Comparison of ENCODE assay signal across 9 mouse cellular contexts in the genomic region with DNA sequence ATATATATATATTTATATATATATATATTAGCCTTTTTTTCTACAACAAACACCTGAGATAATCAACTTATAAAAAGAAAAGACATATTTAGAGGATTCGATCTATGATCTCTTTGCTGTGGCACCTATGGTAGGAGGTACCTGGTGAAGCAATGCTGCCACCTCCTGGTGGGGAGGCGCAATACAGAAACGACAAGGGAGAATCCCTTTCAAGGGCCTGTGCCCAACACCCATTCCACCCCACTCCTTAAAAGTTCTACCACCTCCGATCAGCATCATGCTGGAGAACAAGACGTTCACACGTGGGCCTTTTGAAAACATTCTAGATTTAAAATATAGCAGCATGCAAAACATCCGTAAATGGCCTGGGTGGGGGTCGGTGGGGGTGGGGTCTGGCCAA.
DNase-seq lines count a peak whose midpoint lies in the region; ATAC-seq lines count a peak whose summit lies in the region.
"Had no signal": no experiment of that assay in that cellular context is flagged by ENCODE, and none has a peak within 500 bp of the region (broad histone marks: within the 10 kb centered on the region; RNA-seq: fewer than 3 reads in every experiment).

No protein-coding gene starts in this region.

- no peak overlapping the region for H3K4me3 ChIP-seq in intestine, embryonic 14.5 days (ENCODE audit: low read depth, low read length)
- H3K4me3 ChIP-seq in intestine, embryonic 16.5 days (ENCODE audit: low read length): no peak overlapping the region
- H3K4me3 ChIP-seq in embryonic facial prominence, embryonic 10.5 days: no peak overlapping the region
- H3K4me3 ChIP-seq in hindbrain, embryonic 11.5 days (ENCODE audit: low read depth, low read length): no peak overlapping the region
- no peak overlapping the region for H3K4me3 ChIP-seq in midbrain, embryonic 12.5 days
- H3K4me3 ChIP-seq: limb, embryonic 15.5 days had no signal

- ATAC-seq in intestine, embryonic 14.5 days (replicated peaks; ENCODE audit: low FRiP score, low TSS enrichment, low read depth): no peak; the same call in 1 of the 2 replicates
- no peak for ATAC-seq in intestine, embryonic 16.5 days
- ATAC-seq in hindbrain, embryonic 11.5 days (ENCODE audit: low FRiP score): peak; percentile 64; the same call in 1 of the 2 replicates
- peak; percentile 84 for ATAC-seq in midbrain, embryonic 12.5 days (ENCODE audit: low FRiP score, low read depth)

- H3K4me2 ChIP-seq in intestine, embryonic 14.5 days (ENCODE audit: low read length): no peak overlapping the region
- H3K4me2 ChIP-seq in intestine, embryonic 16.5 days (ENCODE audit: low read depth, low read length): no peak overlapping the region
- H3K4me2 ChIP-seq in hindbrain, embryonic 11.5 days (replicated peaks; ENCODE audit: low read depth, low read length): no peak overlapping the region
- no peak overlapping the region for H3K4me2 ChIP-seq in midbrain, embryonic 12.5 days (replicated peaks)
- H3K4me2 ChIP-seq: limb, embryonic 15.5 days had no signal

- H3K27ac ChIP-seq in intestine, embryonic 14.5 days (ENCODE audit: low read depth): no peak overlapping the region
- no peak overlapping the region for H3K27ac ChIP-seq in intestine, embryonic 16.5 days (ENCODE audit: low read length)
- H3K27ac ChIP-seq in embryonic facial prominence, embryonic 10.5 days (replicated peaks): no peak overlapping the region
- no peak overlapping the region for H3K27ac ChIP-seq in hindbrain, embryonic 11.5 days (ENCODE audit: low read depth, low read length)
- H3K27ac ChIP-seq in midbrain, embryonic 12.5 days (replicated peaks): no peak overlapping the region
- H3K27ac ChIP-seq: limb, embryonic 15.5 days had no signal

- peak; percentile 64 for DNase-seq in intestine, embryonic 14.5 days (ENCODE audit: low spot score)
- DNase-seq in adipocyte (ENCODE audit: low spot score): peak; percentile 73
- peak; percentile 74 for DNase-seq in embryonic facial prominence, embryonic 10.5 days (ENCODE audit: low spot score)
- peak; percentile 81 for DNase-seq in hindbrain, embryonic 11.5 days (ENCODE audit: low spot score)
- peak; percentile 45 to 61 for DNase-seq in layer of hippocampus, postnatal 10 days (ENCODE audit: low spot score in 2 of 2)
- DNase-seq in urinary bladder, adult 2 months (ENCODE audit: low spot score): peak; percentile 31

- H3K9ac ChIP-seq in intestine, embryonic 14.5 days (ENCODE audit: low read length): no peak overlapping the region
- H3K9ac ChIP-seq in intestine, embryonic 16.5 days (ENCODE audit: low read depth, low read length): no peak overlapping the region
- H3K9ac ChIP-seq in hindbrain, embryonic 11.5 days (ENCODE audit: low read depth, low read length): no peak overlapping the region
- no peak overlapping the region for H3K9ac ChIP-seq in midbrain, embryonic 12.5 days (replicated peaks)
- H3K9ac ChIP-seq: limb, embryonic 15.5 days had no signal

- 0 out of 2 replicates have a peak, but pooled peaks cover 3% of the 10 kb centered on the region for H3K4me1 ChIP-seq in intestine, embryonic 14.5 days (replicated peaks; ENCODE audit: control insufficient read depth, insufficient read depth, low read length)
- no peaks in the 10 kb centered on the region for H3K4me1 ChIP-seq in intestine, embryonic 16.5 days (ENCODE audit: control insufficient read depth, insufficient read depth, low read length)
- peaks cover 10% of the 10 kb centered on the region for H3K4me1 ChIP-seq in embryonic facial prominence, embryonic 10.5 days
- no peaks in the 10 kb centered on the region for H3K4me1 ChIP-seq in hindbrain, embryonic 11.5 days (replicated peaks; ENCODE audit: control insufficient read depth, insufficient read depth, low read length)
- no peaks in the 10 kb centered on the region for H3K4me1 ChIP-seq in midbrain, embryonic 12.5 days
- H3K4me1 ChIP-seq: limb, embryonic 15.5 days had no signal

- H3K36me3 ChIP-seq in intestine, embryonic 14.5 days (ENCODE audit: control insufficient read depth, insufficient read depth, low read length): no peaks in the 10 kb centered on the region
- no peaks in the 10 kb centered on the region for H3K36me3 ChIP-seq in intestine, embryonic 16.5 days (ENCODE audit: control insufficient read depth, insufficient read depth, low read length)
- no peaks in the 10 kb centered on the region for H3K36me3 ChIP-seq in embryonic facial prominence, embryonic 10.5 days (replicated peaks)
- H3K36me3 ChIP-seq in hindbrain, embryonic 11.5 days (ENCODE audit: control insufficient read depth, insufficient read depth, low read length): no peaks in the 10 kb centered on the region
- H3K36me3 ChIP-seq in midbrain, embryonic 12.5 days: no peaks in the 10 kb centered on the region
- H3K36me3 ChIP-seq: limb, embryonic 15.5 days had no signal

- H3K9me3 ChIP-seq in intestine, embryonic 14.5 days (ENCODE audit: control insufficient read depth, low read length): no peaks in the 10 kb centered on the region
- H3K9me3 ChIP-seq in intestine, embryonic 16.5 days (ENCODE audit: control insufficient read depth, low read length): no peaks in the 10 kb centered on the region
- H3K9me3 ChIP-seq in embryonic facial prominence, embryonic 10.5 days: no peaks in the 10 kb centered on the region
- no peaks in the 10 kb centered on the region for H3K9me3 ChIP-seq in hindbrain, embryonic 11.5 days (ENCODE audit: control insufficient read depth, low read length)
- H3K9me3 ChIP-seq in midbrain, embryonic 12.5 days: no peaks in the 10 kb centered on the region
- H3K9me3 ChIP-seq: limb, embryonic 15.5 days had no signal

- H3K27me3 ChIP-seq in intestine, embryonic 14.5 days (replicated peaks; ENCODE audit: control insufficient read depth, insufficient read depth, low read length): no peaks in the 10 kb centered on the region
- H3K27me3 ChIP-seq in intestine, embryonic 16.5 days (replicated peaks; ENCODE audit: control insufficient read depth, insufficient read depth, low read length): no peaks in the 10 kb centered on the region
- no peaks in the 10 kb centered on the region for H3K27me3 ChIP-seq in embryonic facial prominence, embryonic 10.5 days (replicated peaks; ENCODE audit: low read depth, poor library complexity, severe bottlenecking)
- H3K27me3 ChIP-seq in hindbrain, embryonic 11.5 days (ENCODE audit: control insufficient read depth, insufficient read depth, low read length): no peaks in the 10 kb centered on the region
- no peaks in the 10 kb centered on the region for H3K27me3 ChIP-seq in midbrain, embryonic 12.5 days
- H3K27me3 ChIP-seq: limb, embryonic 15.5 days had no signal

- 27% methylated on average over 8 of the region's 8 CpGs for WGBS in intestine, embryonic 14.5 days
- 32% methylated on average over 8 of the region's 8 CpGs for WGBS in intestine, embryonic 16.5 days
- WGBS in embryonic facial prominence, embryonic 10.5 days: 30% methylated on average over 8 of the region's 8 CpGs
- WGBS in hindbrain, embryonic 11.5 days: 28% methylated on average over 8 of the region's 8 CpGs
- WGBS in midbrain, embryonic 12.5 days: 36% methylated on average over 8 of the region's 8 CpGs

Comparison
In these comparisons a context has a peak if more than half of its experiments do, and no peak if none do; other contexts are left out.
1. ATAC-seq: peak in hindbrain, embryonic 11.5 days (single experiment) and midbrain, embryonic 12.5 days (single experiment); none in intestine, embryonic 14.5 days (single experiment) and intestine, embryonic 16.5 days (single experiment).
2. DNase-seq: peak in every context shown above with its lines; median percentile 81 in hindbrain, embryonic 11.5 days; 74 in embryonic facial prominence, embryonic 10.5 days; 73 in adipocyte; 64 in intestine, embryonic 14.5 days; 53 in layer of hippocampus, postnatal 10 days; 31 in urinary bladder, adult 2 months.